Mouse (Mus musculus): ENCODE results near the gene Gm12253. TPM values are rescaled to one million over a fixed set of nuclear protein-coding genes. Genes with fewer than 3 reads are reported as not detected.

Gm12253 gene
- polyA plus RNA-seq (2016; fragmentation: Nextera tagmentation; extraction: Ambion mirVana), result not detected in 2 replicates

GRCm38 (mm10) chr11:58432259-58432658, at the start of gene Gm12253:
Gm12253 (plus strand) TSS chr11:58432559.
- WGBS, result 86% methylated on average over 3 of the region's 3 CpGs

DNA sequence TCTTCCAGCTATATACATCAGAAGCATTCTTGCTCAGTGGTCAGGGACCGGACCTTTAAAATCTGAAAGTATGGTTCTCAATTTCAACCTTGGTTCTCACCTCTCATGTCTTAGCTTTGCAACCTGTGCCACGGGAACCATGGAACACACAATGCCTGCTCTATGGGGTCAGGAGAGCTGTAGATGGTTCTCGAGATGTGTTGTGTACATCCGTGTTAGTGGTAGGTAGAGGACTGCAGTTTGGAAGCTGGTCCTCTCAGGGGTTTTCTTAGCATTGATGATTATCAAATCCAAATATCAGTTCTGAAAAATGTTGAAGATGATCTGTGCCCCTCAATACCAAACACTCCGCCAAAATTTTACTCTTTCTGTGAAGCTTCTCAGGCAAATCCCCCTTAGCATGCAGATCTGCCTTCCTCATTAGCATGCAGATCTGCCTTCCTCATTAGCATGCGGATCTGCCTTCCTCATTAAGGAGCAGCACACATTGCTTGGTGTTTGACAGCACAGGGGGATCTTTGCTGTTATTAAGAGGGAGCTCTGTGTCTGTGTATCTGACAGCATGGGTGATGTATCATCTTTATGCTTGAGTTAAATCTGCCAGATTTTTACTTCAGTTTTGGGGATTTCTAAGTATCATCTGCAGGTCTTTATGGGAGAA, 32.2 kb upstream of the Gm12253 start:
- Histone ChIP-seq H3K4me3 (no peak overlapping the region), H3K4me1 (0 out of 2 replicates have a peak, but pooled peaks cover 3% of the 10 kb centered on the region), H3K9me3 (replicated peaks) (no peaks in the 10 kb centered on the region), H3K36me3 (no peaks in the 10 kb centered on the region), H3K27ac (no peak overlapping the region), H3K27me3 (ENCODE audit: low read depth, poor library complexity, severe bottlenecking) (no peaks in the 10 kb centered on the region)
- 67% methylated on average over 6 of the region's 6 CpGs for WGBS
- DNase-seq (ENCODE audit: low spot score), result no peak

More at GRCm38 (mm10) chr11:58432259-58432658, at the start of gene Gm12253:
- H3K27ac ChIP-seq, result no peak within 1 kb of the TSS
- H3K9me3 ChIP-seq (replicated peaks), result no peaks in the 10 kb centered on the region
- H3K36me3 ChIP-seq, result no peaks in the 10 kb centered on the region
- H3K4me3 ChIP-seq, result no peak within 1 kb of the TSS
- H3K4me1 ChIP-seq, result peaks cover 32% of the 10 kb centered on the region
- H3K27me3 ChIP-seq (ENCODE audit: low read depth, poor library complexity, severe bottlenecking), result no peaks in the 10 kb centered on the region
- no peak for DNase-seq (ENCODE audit: low spot score)

DNA sequence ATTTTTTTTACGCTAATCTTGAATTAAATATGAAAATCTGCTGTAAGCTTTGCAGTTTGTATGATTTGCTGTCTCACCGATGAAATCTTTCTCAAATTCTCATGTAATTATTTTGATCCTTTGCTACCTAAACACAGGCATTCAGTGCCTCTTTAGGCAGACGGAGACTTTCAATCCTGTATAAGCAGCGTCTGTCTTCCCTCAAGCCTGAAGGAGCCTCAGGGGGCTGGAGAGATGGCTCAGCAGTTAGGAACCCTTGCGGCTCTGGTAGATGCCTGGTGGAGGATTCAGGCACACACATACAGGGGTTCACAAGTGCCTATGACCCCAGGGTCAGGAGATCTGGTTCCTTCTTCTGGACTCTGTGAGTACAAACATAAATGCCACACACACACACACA, 31.7 kb upstream of the Gm12253 start:
- 68% methylated on average over 5 of the region's 5 CpGs for WGBS
- H3K27me3 ChIP-seq (ENCODE audit: low read depth, poor library complexity, severe bottlenecking), result no peaks in the 10 kb centered on the region
- H3K4me3 ChIP-seq, result no peak overlapping the region
- H3K36me3 ChIP-seq, result no peaks in the 10 kb centered on the region
- DNase-seq (ENCODE audit: low spot score), result no peak
- no peaks in the 10 kb centered on the region for H3K9me3 ChIP-seq (replicated peaks)
- H3K27ac ChIP-seq, result no peak overlapping the region
- H3K4me1 ChIP-seq, result 0 out of 2 replicates have a peak, but pooled peaks cover 3% of the 10 kb centered on the region

DNA sequence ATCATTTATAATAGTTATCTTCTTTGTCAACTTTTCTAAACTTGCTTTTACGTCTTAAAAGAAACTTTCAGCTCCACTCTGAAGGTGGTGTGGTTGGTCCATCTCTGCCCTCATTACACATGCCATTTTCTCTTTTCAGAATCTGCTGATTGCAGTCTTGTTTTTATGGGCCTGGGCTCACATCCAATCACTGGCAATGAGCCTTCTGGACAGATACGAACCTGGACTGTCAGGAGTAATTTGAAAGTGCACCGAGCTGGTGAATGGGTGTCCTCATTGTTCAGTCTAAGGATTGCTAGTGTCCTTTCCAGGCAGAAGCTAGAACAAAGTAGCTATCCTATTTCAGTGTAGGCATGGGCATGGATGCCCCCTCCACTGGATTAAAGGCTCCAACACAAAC, 24.3 kb upstream of the Gm12253 start:
- no peak overlapping the region for H3K4me3 ChIP-seq
- 87% methylated on average over 3 of the region's 3 CpGs for WGBS
- H3K27me3 ChIP-seq (ENCODE audit: low read depth, poor library complexity, severe bottlenecking), result no peaks in the 10 kb centered on the region
- no peaks in the 10 kb centered on the region for H3K9me3 ChIP-seq (replicated peaks)
- H3K27ac ChIP-seq, result no peak overlapping the region
- H3K4me1 ChIP-seq, result no peaks in the 10 kb centered on the region
- DNase-seq (ENCODE audit: low spot score), result no peak
- H3K36me3 ChIP-seq, result no peaks in the 10 kb centered on the region

DNA sequence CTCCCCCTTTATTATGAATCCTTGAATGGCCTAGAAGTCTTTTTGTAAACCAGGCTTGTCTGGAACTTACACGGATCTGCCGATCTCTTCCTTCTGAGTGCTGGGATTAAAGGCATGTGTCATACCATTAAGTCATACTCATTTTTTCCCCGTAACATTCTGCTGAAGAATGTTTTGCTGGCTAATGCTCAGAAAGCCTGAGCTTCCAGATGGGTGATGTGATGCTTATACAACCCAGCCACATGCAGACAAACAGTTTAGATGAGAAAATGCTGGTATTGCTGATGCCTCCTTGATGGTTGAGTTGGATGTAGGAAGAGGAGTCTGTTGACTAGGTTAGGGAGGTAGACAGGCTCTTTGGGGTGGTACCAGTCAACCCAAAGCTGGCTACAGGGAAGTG, 14.0 kb upstream of the Gm12253 start:
- H3K27me3 ChIP-seq (ENCODE audit: low read depth, poor library complexity, severe bottlenecking), result no peaks in the 10 kb centered on the region
- H3K36me3 ChIP-seq, result no peaks in the 10 kb centered on the region
- 87% methylated on average over 3 of the region's 3 CpGs for WGBS
- DNase-seq (ENCODE audit: low spot score), result no peak
- H3K4me1 ChIP-seq, result peaks cover 12% of the 10 kb centered on the region
- H3K27ac ChIP-seq, result no peak overlapping the region
- no peak overlapping the region for H3K4me3 ChIP-seq
- no peaks in the 10 kb centered on the region for H3K9me3 ChIP-seq (replicated peaks)

DNA sequence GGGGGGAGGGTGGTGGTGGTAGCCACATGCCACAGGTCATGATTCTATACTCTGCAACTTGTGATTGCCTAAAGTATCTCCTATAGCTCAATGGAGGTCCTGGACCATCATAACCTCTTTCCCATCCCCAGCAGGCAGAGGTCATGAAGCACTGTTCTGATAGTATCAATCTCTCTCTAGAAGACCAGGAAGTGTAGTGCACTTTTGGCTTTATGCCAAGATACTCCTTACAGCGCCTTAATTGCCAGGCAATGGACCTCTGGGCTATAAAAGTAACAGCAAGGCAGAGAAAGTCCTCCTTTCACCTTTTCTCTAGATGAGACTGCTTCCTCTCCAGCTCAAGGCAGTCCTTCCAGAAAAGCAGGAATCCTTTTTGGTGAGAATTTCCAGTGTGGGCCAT, 11.5 kb upstream of the Gm12253 start, which contains the start of gene 1810065E05Rik:
1810065E05Rik (plus strand) TSS at position 297 of the 400 bp plus-strand sequence.
- no peaks in the 10 kb centered on the region for H3K9me3 ChIP-seq (replicated peaks)
- no peak within 1 kb of the TSS for H3K4me3 ChIP-seq
- WGBS, result 66% methylated on average over 1 of the region's 1 CpGs
- no peaks in the 10 kb centered on the region for H3K36me3 ChIP-seq
- H3K4me1 ChIP-seq, result peaks cover 12% of the 10 kb centered on the region
- H3K27ac ChIP-seq, result no peak within 1 kb of the TSS
- H3K27me3 ChIP-seq (ENCODE audit: low read depth, poor library complexity, severe bottlenecking), result no peaks in the 10 kb centered on the region
- DNase-seq (ENCODE audit: low spot score), result no peak

- no peak for DNase-seq (ENCODE audit: low spot score)
- WGBS, result 20% methylated on average over 5 of the region's 5 CpGs
- Histone ChIP-seq H3K36me3 (no peaks in the 10 kb centered on the region), H3K27ac (peak overlapping the region; percentile 70), H3K4me1 (peaks cover 30% of the 10 kb centered on the region), H3K27me3 (ENCODE audit: low read depth, poor library complexity, severe bottlenecking) (no peaks in the 10 kb centered on the region), H3K4me3 (no peak overlapping the region), H3K9me3 (replicated peaks) (no peaks in the 10 kb centered on the region)
These were observed 5.5 kb downstream of the Gm12253 start for GRCm38 (mm10) chr11:58437866-58438265.

GRCm38 (mm10) chr11:58452759-58453158, 20.4 kb downstream of the Gm12253 start, which contains the start of gene Lypd9:
Lypd9 (minus strand) TSS chr11:58452923.
- Histone ChIP-seq H3K4me1 (peaks cover 34% of the 10 kb centered on the region), H3K9me3 (replicated peaks) (no peaks in the 10 kb centered on the region), H3K27me3 (ENCODE audit: low read depth, poor library complexity, severe bottlenecking) (no peaks in the 10 kb centered on the region), H3K4me3 (no peak within 1 kb of the TSS), H3K36me3 (no peaks in the 10 kb centered on the region), H3K27ac (peak within 1 kb of the TSS; percentile 70)
- DNase-seq (ENCODE audit: low spot score), result no peak
- 95% methylated on average over 9 of the region's 9 CpGs for WGBS

- Histone ChIP-seq H3K27me3 (ENCODE audit: low read depth, poor library complexity, severe bottlenecking) (no peaks in the 10 kb centered on the region), H3K9me3 (replicated peaks) (no peaks in the 10 kb centered on the region), H3K4me3 (no peak overlapping the region), H3K36me3 (no peaks in the 10 kb centered on the region), H3K4me1 (peaks cover 34% of the 10 kb centered on the region), H3K27ac (peak overlapping the region; percentile 70; the same call in 1 of the 2 replicates)
- DNase-seq (ENCODE audit: low spot score), result no peak
- 27% methylated on average over 4 of the region's 4 CpGs for WGBS
These were observed 21.2 kb downstream of the Gm12253 start for GRCm38 (mm10) chr11:58453592-58453991.

DNA sequence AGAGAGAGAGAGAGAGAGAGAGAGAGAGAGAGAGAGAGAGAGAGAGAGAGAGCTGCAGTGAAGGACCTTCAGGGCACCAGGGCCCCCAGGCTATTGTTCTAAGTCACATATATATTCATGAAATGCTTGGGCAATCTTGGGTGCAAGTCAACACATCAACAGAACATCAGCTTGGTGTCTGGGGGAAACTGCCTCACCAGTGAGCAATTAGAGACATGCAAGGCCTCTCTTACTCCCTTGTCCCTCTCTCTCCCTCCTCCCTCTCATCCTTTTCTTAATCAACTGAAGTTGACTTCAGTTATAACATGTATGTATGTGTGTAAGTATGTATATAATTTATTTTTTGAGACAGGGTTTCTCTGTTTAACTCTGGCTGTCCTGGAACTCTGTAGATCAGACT, 29.8 kb downstream of the Gm12253 start, which contains the start of gene Olfr30:
Olfr30 (minus strand) TSS at position 101 of the 400 bp plus-strand sequence.
- Histone ChIP-seq H3K4me1 (no peaks in the 10 kb centered on the region), H3K36me3 (no peaks in the 10 kb centered on the region), H3K4me3 (no peak within 1 kb of the TSS), H3K27me3 (ENCODE audit: low read depth, poor library complexity, severe bottlenecking) (no peaks in the 10 kb centered on the region), H3K9me3 (replicated peaks) (no peaks in the 10 kb centered on the region), H3K27ac (no peak within 1 kb of the TSS)
- DNase-seq (ENCODE audit: low spot score), result no peak

Other genes starting within 250 kb of the Gm12253 start
- 1.3 TPM in 2 replicates for gene Igtp, start 233.0 kb upstream of the Gm12253 start, polyA plus RNA-seq (2016; fragmentation: Nextera tagmentation; extraction: Ambion mirVana)
- 0.05 and 0.50 TPM in 2 replicates for gene Irgm2, start 232.9 kb upstream of the Gm12253 start, polyA plus RNA-seq (2016; fragmentation: Nextera tagmentation; extraction: Ambion mirVana)
- not detected in 2 replicates for gene 4930438A08Rik, start 157.8 kb upstream of the Gm12253 start, polyA plus RNA-seq (2016; fragmentation: Nextera tagmentation; extraction: Ambion mirVana)
- 24.0 and 26.7 TPM in 2 replicates for gene Zfp692, start 125.5 kb upstream of the Gm12253 start, polyA plus RNA-seq (2016; fragmentation: Nextera tagmentation; extraction: Ambion mirVana)
- gene Zfp672, start 102.2 kb upstream of the Gm12253 start, polyA plus RNA-seq (2016; fragmentation: Nextera tagmentation; extraction: Ambion mirVana), result 22.1 and 25.7 TPM in 2 replicates
- gene Sh3bp5l, start 101.8 kb upstream of the Gm12253 start, polyA plus RNA-seq (2016; fragmentation: Nextera tagmentation; extraction: Ambion mirVana), result 35.2 and 37.7 TPM in 2 replicates
- not detected in 2 replicates for gene Lypd8, start 53.5 kb upstream of the Gm12253 start, polyA plus RNA-seq (2016; fragmentation: Nextera tagmentation; extraction: Ambion mirVana)
- gene 1810065E05Rik, start 11.4 kb upstream of the Gm12253 start, polyA plus RNA-seq (2016; fragmentation: Nextera tagmentation; extraction: Ambion mirVana), result not detected in 2 replicates
- gene Lypd9, start 20.4 kb downstream of the Gm12253 start, polyA plus RNA-seq (2016; fragmentation: Nextera tagmentation; extraction: Ambion mirVana), result not detected in 2 replicates
- gene Olfr30, start 29.7 kb downstream of the Gm12253 start, polyA plus RNA-seq (2016; fragmentation: Nextera tagmentation; extraction: Ambion mirVana), result not detected in 2 replicates
- not detected in 2 replicates for gene Olfr332, start 60.0 kb downstream of the Gm12253 start, polyA plus RNA-seq (2016; fragmentation: Nextera tagmentation; extraction: Ambion mirVana)
- gene Olfr331, start 70.0 kb downstream of the Gm12253 start, polyA plus RNA-seq (2016; fragmentation: Nextera tagmentation; extraction: Ambion mirVana), result not detected in 2 replicates
- gene Olfr330, start 102.3 kb downstream of the Gm12253 start, polyA plus RNA-seq (2016; fragmentation: Nextera tagmentation; extraction: Ambion mirVana), result not detected in 2 replicates
- not detected in 2 replicates for gene Olfr329-ps, start 113.9 kb downstream of the Gm12253 start, polyA plus RNA-seq (2016; fragmentation: Nextera tagmentation; extraction: Ambion mirVana)
- gene Olfr328, start 123.1 kb downstream of the Gm12253 start, polyA plus RNA-seq (2016; fragmentation: Nextera tagmentation; extraction: Ambion mirVana), result 0.05 TPM in 1 of 2 replicates, not detected in the other
- not detected in 2 replicates for gene Olfr224, start 138.0 kb downstream of the Gm12253 start, polyA plus RNA-seq (2016; fragmentation: Nextera tagmentation; extraction: Ambion mirVana)
- not detected in 2 replicates for gene Olfr325, start 145.2 kb downstream of the Gm12253 start, polyA plus RNA-seq (2016; fragmentation: Nextera tagmentation; extraction: Ambion mirVana)
- gene Olfr324, start 162.6 kb downstream of the Gm12253 start, polyA plus RNA-seq (2016; fragmentation: Nextera tagmentation; extraction: Ambion mirVana), result not detected in 2 replicates
- not detected in 2 replicates for gene 2210407C18Rik, start 183.5 kb downstream of the Gm12253 start, polyA plus RNA-seq (2016; fragmentation: Nextera tagmentation; extraction: Ambion mirVana)
- not detected in 2 replicates for gene Olfr323, start 197.9 kb downstream of the Gm12253 start, polyA plus RNA-seq (2016; fragmentation: Nextera tagmentation; extraction: Ambion mirVana)
- gene Trim58, start 207.9 kb downstream of the Gm12253 start, polyA plus RNA-seq (2016; fragmentation: Nextera tagmentation; extraction: Ambion mirVana), result 0.29 and 0.30 TPM in 2 replicates
- not detected in 2 replicates for gene Olfr322, start 226.2 kb downstream of the Gm12253 start, polyA plus RNA-seq (2016; fragmentation: Nextera tagmentation; extraction: Ambion mirVana)
- gene Olfr320, start 248.5 kb downstream of the Gm12253 start, polyA plus RNA-seq (2016; fragmentation: Nextera tagmentation; extraction: Ambion mirVana), result not detected in 2 replicates

Data from limb, embryonic 10.5 days (tissue).